Mouse (Mus musculus): ENCODE data around the gene Fbxl21.

The Fbxl21 gene

GRCm38 (mm10) chr13:56580450-56580849 is 58.2 kb downstream of the Fbxl21 start:
- no peak for DNase-seq (ENCODE audit: extremely low spot score, low read depth, low spot score)

GRCm38 (mm10) chr13:56581512-56581911 is 59.2 kb downstream of the Fbxl21 start:
- DNase-seq (ENCODE audit: extremely low spot score, low read depth, low spot score): no peak

DNA sequence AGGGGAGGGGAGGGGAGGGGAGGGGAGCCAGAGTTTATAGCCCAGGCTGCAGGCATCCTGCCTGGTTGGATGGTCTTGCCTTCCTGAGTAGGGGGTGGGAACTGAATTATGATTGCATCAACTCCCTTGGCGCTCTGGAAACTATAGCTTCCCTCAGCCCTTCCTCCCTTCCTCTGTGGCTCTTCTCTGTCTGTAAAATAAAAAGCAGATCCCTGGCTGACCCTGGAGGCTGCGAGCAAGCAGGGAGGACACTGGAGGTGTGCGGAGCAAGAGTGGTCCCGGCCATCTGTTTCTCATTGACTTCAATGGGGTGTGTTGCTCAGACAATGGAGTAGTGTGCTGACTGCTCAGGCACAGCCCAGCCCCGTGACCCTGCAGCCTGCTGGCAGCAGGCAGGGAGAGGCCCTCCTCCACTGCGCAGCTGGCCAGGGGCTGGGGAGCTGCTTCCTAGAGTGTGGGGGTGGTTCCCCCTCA is 59.7 kb downstream of the Fbxl21 start:
- peak; percentile 94 for DNase-seq (ENCODE audit: extremely low spot score, low read depth, low spot score)

GRCm38 (mm10) chr13:56582720-56583119 is 60.4 kb downstream of the Fbxl21 start:
- DNase-seq (ENCODE audit: extremely low spot score, low read depth, low spot score): no peak

DNA sequence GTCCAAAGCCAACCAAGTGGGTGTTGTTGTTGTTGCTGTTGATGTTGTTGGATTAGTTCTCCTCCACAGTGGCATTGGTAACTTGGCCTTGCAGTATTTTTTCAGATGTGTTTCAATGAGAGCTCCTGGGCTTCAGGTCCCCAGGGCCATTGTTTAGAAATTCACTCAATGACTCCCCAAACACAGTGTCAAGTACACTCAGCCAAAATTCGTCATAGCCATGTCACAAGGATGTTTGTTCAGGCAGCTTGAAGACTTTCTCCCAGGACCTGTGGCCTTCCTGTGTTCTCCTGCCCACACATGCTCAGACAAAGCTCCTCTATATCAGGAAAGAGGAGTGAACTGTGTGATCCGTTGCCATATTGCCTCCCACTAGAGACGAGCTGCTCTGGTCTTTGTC is 63.8 kb downstream of the Fbxl21 start:
- DNase-seq (ENCODE audit: extremely low spot score, low read depth, low spot score): no peak
